Mouse (Mus musculus) forebrain, embryonic 16.5 days (tissue): ENCODE measurements at regions not wholly inside any gene's neighbourhood (a gene's known extent, or its start where the extent isn't known, plus 50 kb on each side); places are given as distances from the start of the nearest gene placed in this dataset.
"Not testable (repeated sequence)": the region's sequence is repeated elsewhere in the genome, so short reads cannot be mapped to it uniquely, and the experiment has no call there.

Experiments used
- ATAC-seq: fragments of 200-750 bp; cut with Nextera tagmentation; 2 replicates; pipeline ENCODE4 v1.8.0; 2017; ENCODE audit warnings: mild to moderate bottlenecking, moderate library complexity
- H3K27ac ChIP-seq: fragments of 300-500 bp; sonication (generic); 2 replicates; pipeline ENCODE4 v1.5.1; 2014; ENCODE audit warnings: low read length, control low read depth
- H3K27me3 ChIP-seq: fragments of 300-500 bp; sonication (generic); replicated peaks from 2 replicates; pipeline ENCODE4 v1.6.1; 2014; ENCODE audit warnings: low read length; ENCODE audit not compliant: control insufficient read depth, insufficient read depth
- H3K36me3 ChIP-seq: fragments of 300-500 bp; sonication (generic); 2 replicates; pipeline ENCODE4 v1.6.1; 2014; ENCODE audit not compliant: control insufficient read depth, insufficient read depth
- H3K4me1 ChIP-seq: fragments of 300-500 bp; sonication (generic); replicated peaks from 2 replicates; pipeline ENCODE4 v1.6.1; 2014; ENCODE audit warnings: low read length; ENCODE audit not compliant: control insufficient read depth, insufficient read depth
- H3K4me2 ChIP-seq: fragments of 300-500 bp; sonication (generic); 2 replicates; pipeline ENCODE4 v1.6.1; 2014; ENCODE audit warnings: mild to moderate bottlenecking, low read length, control low read depth
- H3K4me3 ChIP-seq: fragments of 300-500 bp; sonication (generic); replicated peaks from 2 replicates; pipeline ENCODE4 v1.5.1; 2014; ENCODE audit warnings: mild to moderate bottlenecking, low read length, control low read depth
- H3K9ac ChIP-seq: fragments of 300-500 bp; sonication (generic); replicated peaks from 2 replicates; pipeline ENCODE4 v1.6.1; 2014; ENCODE audit warnings: low read depth, low read length, control low read depth
- H3K9me3 ChIP-seq: fragments of 300-500 bp; sonication (generic); 2 replicates; pipeline ENCODE4 v1.6.1; 2016; ENCODE audit warnings: low read length; ENCODE audit not compliant: control insufficient read depth
- WGBS: fragments of 180-500 bp; shearing (Covaris S2); extraction: QIAGEN DNeasy Blood & Tissue Kit; methylation state at CpG from one replicate; pipeline ENCODE4 v1.1.7; 2014; 5-methylcytosine and 5-hydroxymethylcytosine counted together

DNA sequence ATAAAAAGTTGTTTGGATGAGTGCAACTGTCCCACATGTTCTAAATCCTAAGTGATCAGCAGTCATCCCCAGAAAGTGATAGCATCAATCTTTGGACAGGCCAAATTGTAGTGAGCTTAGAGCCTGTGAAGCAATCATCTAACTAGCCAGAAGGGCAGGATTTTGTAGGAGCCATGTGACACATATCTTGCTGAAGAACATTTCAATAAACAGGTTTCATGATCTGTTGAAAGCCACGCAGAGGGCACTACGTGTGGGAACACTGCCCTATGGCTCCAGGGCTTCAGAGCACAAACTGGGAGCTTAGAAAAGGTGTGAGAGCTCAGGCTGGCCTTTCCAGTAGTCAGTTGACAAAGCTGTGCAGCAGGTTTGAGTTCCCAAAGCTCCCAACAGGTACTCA, 188.3 kb upstream of the Gm21897 start:
- no peaks in the 10 kb centered on the region for H3K4me1 ChIP-seq
- H3K27me3 ChIP-seq, result no peaks in the 10 kb centered on the region
- H3K4me2 ChIP-seq, result no peak overlapping the region
- no peak overlapping the region for H3K27ac ChIP-seq
- no peak overlapping the region for H3K4me3 ChIP-seq
- H3K36me3 ChIP-seq, result no peaks in the 10 kb centered on the region
- H3K9me3 ChIP-seq, result no peaks in the 10 kb centered on the region
- no peak for ATAC-seq
- H3K9ac ChIP-seq, result no peak overlapping the region
- 88% methylated on average over 2 of the region's 2 CpGs for WGBS

DNA sequence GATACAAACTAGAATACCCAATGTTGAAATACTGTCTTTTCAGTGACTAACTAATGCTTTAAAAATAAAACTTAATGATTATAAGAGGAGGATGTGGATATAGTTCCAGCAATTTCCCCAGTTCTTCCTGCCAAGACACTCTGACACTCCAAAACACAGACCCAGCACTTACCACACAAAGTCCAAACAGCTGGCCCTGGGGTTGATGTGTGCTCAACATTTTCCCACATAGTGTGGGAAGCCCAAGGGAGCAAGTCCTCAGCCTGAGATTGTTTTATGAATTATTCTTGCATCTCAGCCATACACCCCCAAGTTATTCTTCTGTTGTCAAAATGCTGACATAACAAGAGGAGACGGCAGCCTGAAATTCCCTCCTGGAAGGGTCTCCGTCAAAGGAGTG, 187.5 kb upstream of the Gm21897 start:
- H3K4me3 ChIP-seq, result no peak overlapping the region
- no peaks in the 10 kb centered on the region for H3K36me3 ChIP-seq
- no peaks in the 10 kb centered on the region for H3K9me3 ChIP-seq
- no peak overlapping the region for H3K27ac ChIP-seq
- no peaks in the 10 kb centered on the region for H3K4me1 ChIP-seq
- H3K9ac ChIP-seq, result no peak overlapping the region
- H3K4me2 ChIP-seq, result no peak overlapping the region
- no peak for ATAC-seq
- no peaks in the 10 kb centered on the region for H3K27me3 ChIP-seq
- WGBS, result 89% methylated on average over 2 of the region's 2 CpGs

DNA sequence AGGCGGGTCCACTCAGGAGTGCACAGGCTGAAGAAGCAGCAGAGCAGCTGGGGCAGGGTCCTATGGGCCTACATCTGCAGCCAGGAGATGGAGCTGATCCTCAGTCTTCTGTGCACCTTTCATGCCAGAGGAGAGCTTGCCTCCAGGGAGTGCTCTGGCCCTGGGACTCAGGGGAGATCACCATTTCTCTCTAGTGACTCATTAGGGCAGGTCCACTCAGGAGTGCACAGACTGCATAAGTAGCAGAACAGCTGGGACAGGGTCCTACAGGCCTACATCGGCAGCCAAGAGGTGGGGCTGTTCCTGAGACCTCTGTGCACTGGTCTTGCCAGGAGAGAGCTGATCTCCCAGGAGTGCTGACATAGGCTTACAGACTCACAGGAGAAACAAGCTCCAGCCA, 159.4 kb upstream of the Gm21897 start:
- Histone ChIP-seq H3K27me3 (no peaks in the 10 kb centered on the region), H3K4me1 (no peaks in the 10 kb centered on the region), H3K4me2 (no peak overlapping the region), H3K4me3 (no peak overlapping the region), H3K27ac (no peak overlapping the region), H3K9me3 (no peaks in the 10 kb centered on the region), H3K9ac (no peak overlapping the region), H3K36me3 (no peaks in the 10 kb centered on the region)
- no peak for ATAC-seq
- 78% methylated on average over 2 of the region's 2 CpGs for WGBS

DNA sequence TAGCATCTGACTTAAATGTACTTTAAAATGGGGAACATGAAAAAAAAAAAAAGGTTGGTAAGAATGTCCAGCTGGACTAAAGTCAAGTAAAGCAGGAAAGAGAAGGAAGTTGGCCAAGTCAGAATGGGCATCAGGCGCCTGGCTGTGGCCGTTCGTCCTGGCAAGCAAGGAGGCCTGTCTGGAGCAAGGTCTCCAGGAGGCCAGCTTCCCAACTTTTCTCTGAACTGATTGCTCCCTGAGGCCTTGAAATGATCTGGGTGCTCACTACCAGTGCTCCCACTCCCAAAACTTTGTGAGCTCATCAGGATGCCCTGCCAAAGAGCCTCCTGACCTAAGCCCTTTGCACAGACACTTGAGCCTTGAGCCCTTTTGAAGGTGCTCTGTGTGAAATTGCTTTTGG, 141.7 kb upstream of the Gm21897 start:
- H3K9me3 ChIP-seq, result peaks cover 5% of the 10 kb centered on the region
- H3K27ac ChIP-seq, result no peak overlapping the region
- H3K4me3 ChIP-seq, result no peak overlapping the region
- H3K4me1 ChIP-seq, result no peaks in the 10 kb centered on the region
- WGBS, result 91% methylated on average over 3 of the region's 3 CpGs
- no peaks in the 10 kb centered on the region for H3K36me3 ChIP-seq
- H3K9ac ChIP-seq, result no peak overlapping the region
- H3K27me3 ChIP-seq, result no peaks in the 10 kb centered on the region
- H3K4me2 ChIP-seq, result no peak overlapping the region
- ATAC-seq, result no peak

DNA sequence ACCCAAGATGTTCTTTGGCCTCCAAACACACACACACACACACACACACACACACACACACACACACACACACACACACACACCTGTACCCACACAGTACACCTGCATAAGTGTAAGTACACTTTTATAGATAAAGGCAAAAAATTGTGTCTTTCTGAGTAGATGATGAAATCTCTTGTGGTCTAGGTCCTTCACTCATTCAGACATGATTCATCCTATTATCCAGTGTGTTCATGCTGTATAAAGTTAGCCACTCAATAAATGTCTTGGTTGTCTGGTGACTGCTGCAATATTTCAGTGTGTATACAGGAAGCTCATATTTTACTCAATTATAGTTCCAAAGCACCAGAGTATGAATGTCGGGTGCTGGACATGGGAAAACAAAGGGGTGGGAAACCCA, 131.5 kb upstream of the Gm21897 start:
- no peak for ATAC-seq
- WGBS, result 100% methylated on average over 1 of the region's 1 CpGs
- H3K27me3 ChIP-seq, result no peaks in the 10 kb centered on the region

DNA sequence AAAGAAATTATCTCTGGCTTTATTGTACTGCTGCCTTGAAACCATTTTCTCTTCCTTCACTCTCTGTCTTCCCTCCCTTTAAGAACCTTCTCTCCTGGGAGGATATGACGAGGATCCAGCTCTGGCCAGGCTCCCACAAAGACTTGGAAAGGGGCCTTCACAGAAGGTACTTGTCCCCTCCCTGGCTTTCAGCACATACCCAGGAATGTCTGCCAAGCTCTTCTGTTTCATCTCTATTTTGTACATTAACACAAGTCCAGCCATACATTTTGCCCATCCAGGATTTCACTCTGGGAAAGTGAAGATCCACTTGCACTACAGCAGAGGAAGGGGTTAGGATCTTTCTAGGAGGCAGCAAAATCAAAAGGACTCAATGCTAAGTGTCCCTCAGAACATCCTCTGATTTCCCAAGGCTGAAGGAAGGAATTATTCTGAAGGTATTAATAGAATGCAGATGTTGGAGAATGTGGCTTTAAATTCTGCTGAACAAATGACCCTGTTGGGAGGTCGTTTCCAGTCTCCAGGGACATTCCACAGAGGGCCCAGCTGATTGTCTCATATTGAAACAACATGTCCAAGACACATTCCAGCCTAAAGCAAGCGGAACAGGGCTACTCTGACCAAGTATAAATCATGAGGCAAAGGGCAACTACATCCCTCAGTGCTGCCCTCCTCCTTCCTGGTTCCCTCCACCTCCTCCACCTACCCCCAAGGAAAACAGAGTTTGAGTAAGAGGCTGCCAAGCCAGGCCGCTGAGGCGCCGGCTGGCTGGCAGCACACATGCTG, 122.1 kb upstream of the Gm21897 start:
- H3K27me3 ChIP-seq, result no peaks in the 10 kb centered on the region
- ATAC-seq, result no peak
- H3K4me1 ChIP-seq, result no peaks in the 10 kb centered on the region
- no peak overlapping the region for H3K4me3 ChIP-seq
- 65% methylated on average over 6 of the region's 6 CpGs for WGBS
- no peak overlapping the region for H3K4me2 ChIP-seq
- no peak overlapping the region for H3K27ac ChIP-seq
- no peaks in the 10 kb centered on the region for H3K9me3 ChIP-seq
- H3K9ac ChIP-seq, result no peak overlapping the region
- H3K36me3 ChIP-seq, result no peaks in the 10 kb centered on the region

More for the DNA sequence above, 131.5 kb upstream of the Gm21897 start:
- Histone ChIP-seq H3K4me1 (no peaks in the 10 kb centered on the region), H3K4me2 (no peak overlapping the region), H3K4me3 (no peak overlapping the region), H3K9me3 (peaks cover 3% of the 10 kb centered on the region; the same call in 1 of the 2 replicates), H3K9ac (no peak overlapping the region), H3K36me3 (no peaks in the 10 kb centered on the region), H3K27ac (no peak overlapping the region)

DNA sequence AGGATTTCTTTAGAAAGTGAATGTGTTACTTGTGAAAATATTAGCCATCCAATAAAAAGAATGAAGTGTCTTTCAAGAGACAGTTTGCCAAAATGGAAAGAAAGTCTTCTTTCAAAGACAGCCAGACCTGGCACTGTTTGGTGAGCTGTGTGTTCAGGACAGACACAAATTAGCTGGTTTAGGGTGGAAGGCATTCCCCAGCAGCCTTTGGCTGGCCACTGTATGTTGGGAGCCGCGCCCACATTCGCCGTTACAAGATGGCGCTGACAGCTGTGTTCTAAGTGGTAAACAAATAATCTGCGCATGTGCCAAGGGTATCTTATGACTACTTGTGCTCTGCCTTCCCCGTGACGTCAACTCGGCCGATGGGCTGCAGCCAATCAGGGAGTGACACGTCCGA, 121.3 kb upstream of the Gm21897 start:
- not testable (repeated sequence) for H3K4me3 ChIP-seq, ATAC-seq, H3K9ac ChIP-seq, H3K36me3 ChIP-seq, H3K27ac ChIP-seq, H3K4me1 ChIP-seq, H3K9me3 ChIP-seq, H3K27me3 ChIP-seq, H3K4me2 ChIP-seq
- WGBS, result 95% methylated on average over 7 of the region's 12 CpGs

DNA sequence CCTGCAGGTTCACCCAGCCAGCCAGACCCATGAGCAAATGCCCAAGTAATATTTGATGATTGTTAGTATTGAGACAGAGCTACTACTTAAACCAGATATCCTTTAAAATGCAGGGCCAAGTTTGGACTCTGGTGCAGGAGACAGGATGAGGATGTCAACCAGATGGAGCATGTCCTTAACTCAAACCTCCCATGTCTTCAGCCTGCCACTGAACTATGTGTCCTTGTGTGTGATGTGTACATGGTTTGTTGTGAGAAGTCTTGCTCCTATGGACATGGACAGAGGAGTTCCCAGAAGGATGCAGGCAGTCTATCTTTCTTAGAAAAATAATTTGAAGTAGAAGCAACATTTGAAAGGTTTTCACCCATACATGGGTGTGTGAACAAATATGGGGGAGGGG, 120.4 kb upstream of the Gm21897 start:
- no peak for ATAC-seq
- H3K9me3 ChIP-seq, result no peaks in the 10 kb centered on the region

DNA sequence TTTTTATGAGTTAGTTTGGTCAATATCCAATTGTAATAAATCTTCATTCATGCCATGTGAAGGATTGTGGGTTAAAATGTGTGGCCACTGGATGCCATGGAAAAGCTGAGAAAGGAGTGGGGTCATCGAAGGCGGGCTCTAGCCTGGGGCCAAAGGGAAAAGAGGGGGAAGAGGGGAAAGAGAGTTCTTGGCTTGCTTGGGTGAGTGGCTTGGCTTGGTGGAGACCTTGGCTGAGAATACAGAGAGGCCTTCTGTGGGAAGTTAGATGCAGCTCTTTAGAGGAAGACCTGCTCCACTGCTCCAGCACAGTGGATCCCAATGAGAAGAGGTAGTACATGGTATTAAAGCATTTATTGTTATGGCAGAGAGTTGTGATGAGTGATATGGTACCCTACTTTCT, 101.3 kb upstream of the Gm21897 start:
- WGBS, result 97% methylated on average over 2 of the region's 2 CpGs
- no peak overlapping the region for H3K9ac ChIP-seq

More for the DNA sequence above, 120.4 kb upstream of the Gm21897 start:
- no peak overlapping the region for H3K27ac ChIP-seq
- no peak overlapping the region for H3K4me2 ChIP-seq
- H3K27me3 ChIP-seq, result no peaks in the 10 kb centered on the region
- no peaks in the 10 kb centered on the region for H3K36me3 ChIP-seq
- no peak overlapping the region for H3K9ac ChIP-seq
- H3K4me1 ChIP-seq, result no peaks in the 10 kb centered on the region
- no peak overlapping the region for H3K4me3 ChIP-seq

More for the DNA sequence above, 101.3 kb upstream of the Gm21897 start:
- Histone ChIP-seq H3K4me1 (no peaks in the 10 kb centered on the region), H3K27me3 (no peaks in the 10 kb centered on the region), H3K9me3 (no peaks in the 10 kb centered on the region), H3K4me2 (no peak overlapping the region), H3K4me3 (no peak overlapping the region), H3K36me3 (no peaks in the 10 kb centered on the region), H3K27ac (no peak overlapping the region)
- no peak for ATAC-seq
